In genomic region chr4:124052387-124052786, GRCm38 (mm10) we compare ENCODE assay signal across 15 mouse cellular contexts.
DNase-seq lines count a peak whose midpoint lies in the region; ATAC-seq and TF ChIP-seq lines count a peak whose summit lies in the region.
"Had no signal": no experiment of that assay in that cellular context is flagged by ENCODE, and none has a peak within 500 bp of the region (broad histone marks: within the 10 kb centered on the region; RNA-seq: fewer than 3 reads in every experiment).

No protein-coding gene starts in this region.

- H3K9ac ChIP-seq in forebrain, embryonic 15.5 days (replicated peaks), result no peak overlapping the region
- H3K9ac ChIP-seq in forebrain, embryonic 13.5 days, result no peak overlapping the region
- H3K9ac ChIP-seq in liver, embryonic 12.5 days, result no peak overlapping the region
- no peak overlapping the region for H3K9ac ChIP-seq in liver, postnatal 0 days (replicated peaks)
- H3K9ac ChIP-seq: heart, embryonic 12.5 days; kidney, embryonic 15.5 days; limb, embryonic 15.5 days; stomach, embryonic 15.5 days had no signal

- H3K4me2 ChIP-seq in forebrain, embryonic 15.5 days (replicated peaks), result no peak overlapping the region
- H3K4me2 ChIP-seq in forebrain, embryonic 13.5 days, result no peak overlapping the region
- H3K4me2 ChIP-seq in liver, embryonic 12.5 days, result no peak overlapping the region
- no peak overlapping the region for H3K4me2 ChIP-seq in liver, postnatal 0 days (ENCODE audit: low read depth, low read length)
- H3K4me2 ChIP-seq: heart, embryonic 12.5 days; kidney, embryonic 15.5 days; limb, embryonic 15.5 days; stomach, embryonic 15.5 days had no signal

- 49% methylated on average over 2 of the region's 2 CpGs for WGBS in forebrain, embryonic 15.5 days
- 67% methylated on average over 2 of the region's 2 CpGs for WGBS in forebrain, embryonic 13.5 days
- whole genome bisulfite sequencing in liver, embryonic 12.5 days (ENCODE audit: insufficient replicate concordance), result 59% methylated on average over 2 of the region's 2 CpGs
- WGBS in liver, postnatal 0 days (ENCODE audit: insufficient replicate concordance), result 67% methylated on average over 2 of the region's 2 CpGs

- 0 out of 2 replicates have a peak overlapping the region, but pooled peaks have one; percentile 24 for H3K27ac ChIP-seq in forebrain, embryonic 15.5 days (replicated peaks)
- H3K27ac ChIP-seq in forebrain, embryonic 13.5 days, result no peak overlapping the region
- H3K27ac ChIP-seq in liver, embryonic 12.5 days, result peak overlapping the region; percentile 73; the same call in 1 of the 2 replicates
- no peak overlapping the region for H3K27ac ChIP-seq in liver, postnatal 0 days (ENCODE audit: low read depth)
- H3K27ac ChIP-seq: kidney, embryonic 15.5 days; limb, embryonic 15.5 days; stomach, embryonic 15.5 days had no signal

- H3K9me3 ChIP-seq in forebrain, embryonic 15.5 days, result no peaks in the 10 kb centered on the region
- no peaks in the 10 kb centered on the region; the same call in 1 of the 2 replicates for H3K9me3 ChIP-seq in forebrain, embryonic 13.5 days (replicated peaks)
- no peaks in the 10 kb centered on the region for H3K9me3 ChIP-seq in liver, embryonic 12.5 days (replicated peaks)
- no peaks in the 10 kb centered on the region for H3K9me3 ChIP-seq in liver, postnatal 0 days (ENCODE audit: low read length)
- H3K9me3 ChIP-seq: heart, embryonic 12.5 days; kidney, embryonic 15.5 days; limb, embryonic 15.5 days; stomach, embryonic 15.5 days had no signal

- H3K27me3 ChIP-seq in forebrain, embryonic 15.5 days, result no peaks in the 10 kb centered on the region
- no peaks in the 10 kb centered on the region for H3K27me3 ChIP-seq in forebrain, embryonic 13.5 days
- no peaks in the 10 kb centered on the region for H3K27me3 ChIP-seq in liver, embryonic 12.5 days (replicated peaks)
- H3K27me3 ChIP-seq in liver, postnatal 0 days (ENCODE audit: insufficient read depth, low read length), result no peaks in the 10 kb centered on the region
- H3K27me3 ChIP-seq: heart, embryonic 12.5 days; limb, embryonic 15.5 days; stomach, embryonic 15.5 days had no signal

- H3K36me3 ChIP-seq in forebrain, embryonic 15.5 days, result no peaks in the 10 kb centered on the region
- H3K36me3 ChIP-seq in forebrain, embryonic 13.5 days (ENCODE audit: poor library complexity, severe bottlenecking), result no peaks in the 10 kb centered on the region
- H3K36me3 ChIP-seq in liver, embryonic 12.5 days, result no peaks in the 10 kb centered on the region
- no peaks in the 10 kb centered on the region for H3K36me3 ChIP-seq in liver, postnatal 0 days (replicated peaks; ENCODE audit: insufficient read depth, low read length)
- H3K36me3 ChIP-seq: heart, embryonic 12.5 days; kidney, embryonic 15.5 days; limb, embryonic 15.5 days; stomach, embryonic 15.5 days had no signal

- no peak for ATAC-seq in forebrain, embryonic 15.5 days (replicated peaks)
- ATAC-seq in forebrain, embryonic 13.5 days, result no peak
- no peak for ATAC-seq in liver, embryonic 12.5 days
- ATAC-seq in liver, postnatal 0 days, result no peak
- ATAC-seq: activated CD4-positive, CD25-positive, alpha-beta regulatory T cell, adult 4 months had no signal

- peaks cover 19% of the 10 kb centered on the region for H3K4me1 ChIP-seq in forebrain, embryonic 15.5 days
- peaks cover 20% of the 10 kb centered on the region for H3K4me1 ChIP-seq in forebrain, embryonic 13.5 days
- H3K4me1 ChIP-seq in liver, embryonic 12.5 days, result peaks cover 39% of the 10 kb centered on the region
- no peaks in the 10 kb centered on the region for H3K4me1 ChIP-seq in liver, postnatal 0 days (ENCODE audit: insufficient read depth)
- H3K4me1 ChIP-seq: heart, embryonic 12.5 days; limb, embryonic 15.5 days had no signal

- no peak for DNase-seq in liver, postnatal 0 days
- peak; percentile 29 to 41 for DNase-seq in layer of hippocampus, adult 8-10 months (ENCODE audit: low spot score in 2 of 2)
- peak; percentile 9 to 51 for DNase-seq in lung, postnatal 4 days
- no peak for DNase-seq in thymus, postnatal 14 days
- DNase-seq in B cell, adult 2 months, result no peak
- DNase-seq: thymus, postnatal 25 days had no signal

- no peak for TF ChIP-seq CTCF in liver, postnatal 0 days (IDR thresholded peaks at IDR 0.05; ENCODE audit: low read depth)

- no peak overlapping the region for H3K4me3 ChIP-seq in forebrain, embryonic 15.5 days
- no peak overlapping the region for H3K4me3 ChIP-seq in forebrain, embryonic 13.5 days
- H3K4me3 ChIP-seq in liver, embryonic 12.5 days, result no peak overlapping the region
- H3K4me3 ChIP-seq in liver, postnatal 0 days (ENCODE audit: low read depth, low read length), result no peak overlapping the region
- H3K4me3 ChIP-seq: heart, embryonic 12.5 days; kidney, embryonic 15.5 days; limb, embryonic 15.5 days; myocyte; stomach, embryonic 15.5 days had no signal

- TF ChIP-seq EP300 in liver, postnatal 0 days (IDR thresholded peaks at IDR 0.05; ENCODE audit: low read depth), result no peak

Comparison
In these comparisons a context has a peak if more than half of its experiments do, and no peak if none do; other contexts are left out.
1. H3K27ac ChIP-seq: peak in forebrain, embryonic 15.5 days (single experiment) and liver, embryonic 12.5 days (single experiment); none in forebrain, embryonic 13.5 days (single experiment) and liver, postnatal 0 days (single experiment).
2. DNase-seq: peak in layer of hippocampus, adult 8-10 months (2 of 2) and lung, postnatal 4 days (2 of 2); none in liver, postnatal 0 days (single experiment), thymus, postnatal 14 days (single experiment) and B cell, adult 2 months (0 of 2).